Mouse (Mus musculus) heart, postnatal 0 days (tissue): ENCODE results near the gene Cd40. TPM values are rescaled to one million over a fixed set of nuclear protein-coding genes. Genes with fewer than 3 reads are reported as not detected.

Experiments used
- ATAC-seq: fragments of 200-750 bp; cut with Nextera tagmentation; 2 replicates; pipeline ENCODE4 v1.8.0; 2017; ENCODE audit warnings: low read depth, moderate number of reproducible peaks, moderate library complexity; ENCODE audit not compliant: insufficient read depth
- DNase-seq: peaks from one replicate; pipeline ENCODE4 v3.0.0-alpha.2; 2016; ENCODE audit warnings: low spot score
- H3K27ac ChIP-seq: fragments of 300-500 bp; sonication (generic); 2 replicates; pipeline ENCODE4 v1.5.1; 2014; ENCODE audit warnings: low read depth, mild to moderate bottlenecking
- H3K27me3 ChIP-seq: fragments of 300-500 bp; sonication (generic); 2 replicates; pipeline ENCODE4 v1.6.1; 2014; ENCODE audit warnings: low read length, mixed read lengths; ENCODE audit not compliant: control insufficient read depth, insufficient read depth
- H3K36me3 ChIP-seq: fragments of 300-500 bp; sonication (generic); replicated peaks from 2 replicates; pipeline ENCODE4 v1.6.1; 2014; ENCODE audit warnings: low read length, mixed read lengths; ENCODE audit not compliant: control insufficient read depth, insufficient read depth
- H3K4me1 ChIP-seq: fragments of 300-500 bp; sonication (generic); 2 replicates; pipeline ENCODE4 v1.6.1; 2014; ENCODE audit warnings: antibody characterized with exemption; ENCODE audit not compliant: control insufficient read depth, insufficient read depth
- H3K4me2 ChIP-seq: fragments of 300-500 bp; sonication (generic); 2 replicates; pipeline ENCODE4 v1.6.1; 2014; ENCODE audit warnings: low read depth, mild to moderate bottlenecking, low read length, moderate library complexity
- H3K4me3 ChIP-seq: fragments of 300-500 bp; sonication (generic); 2 replicates; pipeline ENCODE4 v1.5.1; 2014; ENCODE audit warnings: low read depth, low read length
- H3K9ac ChIP-seq: fragments of 300-500 bp; sonication (generic); replicated peaks from 2 replicates; pipeline ENCODE4 v1.6.1; 2014; ENCODE audit warnings: low read depth, low read length, mixed read lengths
- H3K9me3 ChIP-seq: fragments of 300-500 bp; sonication (generic); replicated peaks from 2 replicates; pipeline ENCODE4 v1.6.1; 2016; ENCODE audit warnings: low read length; ENCODE audit not compliant: control insufficient read depth
- CTCF ChIP-seq: IDR thresholded peaks from 2 replicates; pipeline ENCODE4 v1.5.1; 2016; ENCODE audit warnings: antibody characterized with exemption, control low read depth, low read depth
- EP300 ChIP-seq: IDR thresholded peaks from 2 replicates; pipeline ENCODE4 v1.6.1; 2016; ENCODE audit warnings: antibody characterized with exemption, low read depth
- WGBS: fragments of 180-500 bp; shearing (Covaris S2); extraction: QIAGEN DNeasy Blood & Tissue Kit; methylation state at CpG from one replicate; pipeline ENCODE4 v1.1.7; 2014; 5-methylcytosine and 5-hydroxymethylcytosine counted together
- polyA plus RNA-seq: library from polyadenylated mRNA; unstranded; fragments of >200 nt; fragmentation: Nextera tagmentation; extraction: Ambion mirVana; gene quantifications from 2 replicates; pipeline ENCODE4 v1.2.1, GENCODE M21; 2015
- total RNA-seq: library from RNA; depleted of rRNA; stranded (reverse); fragments of >200 nt; gene quantifications from 2 replicates; pipeline ENCODE4 v1.2.3, GENCODE M21; 2014; ENCODE audit warnings: low replicate concordance

Cd40 gene
- total and polyA plus RNA-seq, 2 experiments from 2014 or later, result 6.7 to 12.9 TPM

DNA sequence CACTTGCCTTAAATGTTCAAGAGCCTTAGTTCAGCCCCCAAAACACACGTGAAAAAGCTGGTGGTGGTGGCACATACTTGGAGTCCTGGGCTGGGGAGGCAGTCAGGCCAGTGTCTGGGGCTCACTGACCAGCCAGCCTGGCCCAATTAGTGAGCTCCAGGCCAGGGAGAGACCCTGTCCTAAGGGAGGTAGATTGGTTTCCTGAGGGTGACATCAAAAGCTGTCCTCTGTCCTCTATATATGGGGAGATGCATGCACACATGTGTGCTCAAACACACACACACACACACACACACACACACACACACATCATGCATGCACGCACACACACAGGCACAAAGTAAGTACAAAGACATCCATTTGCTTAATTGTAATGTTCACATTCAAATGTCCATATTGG is 11.7 kb upstream of the Cd40 start:
- 61% methylated on average over 2 of the region's 2 CpGs for WGBS
- Histone ChIP-seq H3K4me3 (no peak overlapping the region), H3K4me2 (no peak overlapping the region), H3K36me3 (no peaks in the 10 kb centered on the region), H3K27me3 (0 out of 2 replicates have a peak, but pooled peaks cover under 1% of the 10 kb centered on the region), H3K27ac (no peak overlapping the region), H3K4me1 (no peaks in the 10 kb centered on the region), H3K9ac (no peak overlapping the region), H3K9me3 (no peaks in the 10 kb centered on the region)
- ATAC-seq, result no peak
- no peak for TF ChIP-seq CTCF
- TF ChIP-seq EP300, result no peak
- no peak for DNase-seq

DNA sequence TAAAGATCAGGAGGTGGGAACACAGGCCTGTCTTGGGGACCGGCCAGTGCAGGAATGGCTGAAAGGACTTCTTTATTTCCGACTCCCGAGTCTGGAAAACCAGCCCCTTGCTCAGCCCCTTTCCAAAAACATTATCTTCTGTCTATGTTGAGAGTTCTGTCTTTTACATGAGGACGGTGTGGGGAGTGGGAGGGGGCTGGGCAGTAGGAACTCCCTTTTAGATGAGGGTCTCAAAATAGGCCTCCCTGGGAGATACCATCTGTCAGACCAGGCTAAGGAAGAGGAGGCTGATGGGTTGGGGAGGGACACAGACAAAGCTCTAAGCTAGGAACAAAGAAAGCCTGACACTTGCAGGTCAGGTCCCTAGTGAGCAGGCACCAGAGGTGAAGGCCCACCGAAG is 6.4 kb upstream of the Cd40 start:
- Histone ChIP-seq H3K4me2 (no peak overlapping the region), H3K36me3 (no peaks in the 10 kb centered on the region), H3K4me3 (no peak overlapping the region), H3K9ac (no peak overlapping the region), H3K4me1 (no peaks in the 10 kb centered on the region), H3K27me3 (0 out of 2 replicates have a peak, but pooled peaks cover 10% of the 10 kb centered on the region), H3K27ac (no peak overlapping the region), H3K9me3 (0 out of 2 replicates have a peak, but pooled peaks cover 4% of the 10 kb centered on the region)
- WGBS, result 50% methylated on average over 5 of the region's 5 CpGs
- DNase-seq, result no peak
- TF ChIP-seq EP300 (no peak), CTCF (no peak)
- no peak for ATAC-seq

DNA sequence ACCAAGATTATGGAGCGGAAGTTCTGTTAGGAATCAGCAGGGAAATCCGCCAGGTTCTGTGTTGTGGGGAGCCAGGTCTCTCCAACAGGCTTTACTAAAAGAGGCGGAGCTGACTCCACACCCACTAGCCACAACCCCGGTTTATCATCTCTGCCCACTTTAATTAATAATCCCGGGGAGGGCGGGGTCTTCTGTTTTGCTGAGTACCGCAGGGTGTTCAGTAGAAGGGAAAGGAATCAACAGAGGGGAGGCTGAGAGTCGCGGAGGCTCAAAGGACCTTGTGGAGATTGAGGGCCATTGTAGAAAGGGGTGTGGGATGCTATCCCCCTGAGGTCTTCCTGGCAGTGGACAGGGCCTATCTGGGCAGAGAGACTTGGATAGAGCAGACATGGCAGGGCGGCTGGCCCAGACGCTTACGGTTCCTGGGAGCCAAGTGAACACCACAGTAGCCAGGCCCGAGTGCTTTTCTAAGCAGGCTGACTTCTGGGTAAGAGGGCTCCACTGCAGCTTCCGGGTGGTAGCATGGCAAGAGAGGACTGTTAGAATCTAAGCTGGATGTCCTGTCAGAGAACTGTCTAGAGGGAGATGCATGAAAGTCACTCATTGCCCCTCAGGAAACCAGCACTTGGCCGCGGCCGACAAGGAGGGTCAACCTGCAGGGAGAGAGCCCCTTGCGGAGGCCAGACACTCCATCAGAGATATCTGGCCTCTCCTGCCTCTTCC is 4.4 kb upstream of the Cd40 start:
- 0 out of 2 replicates have a peak, but pooled peaks cover 21% of the 10 kb centered on the region for H3K27me3 ChIP-seq
- H3K27ac ChIP-seq, result no peak overlapping the region
- no peak overlapping the region for H3K4me2 ChIP-seq
- TF ChIP-seq CTCF, result no peak
- H3K9me3 ChIP-seq, result 0 out of 2 replicates have a peak, but pooled peaks cover 5% of the 10 kb centered on the region
- H3K4me3 ChIP-seq, result no peak overlapping the region
- ATAC-seq, result no peak
- H3K4me1 ChIP-seq, result peaks cover 7% of the 10 kb centered on the region
- WGBS, result 66% methylated on average over 18 of the region's 18 CpGs
- no peak for DNase-seq
- H3K36me3 ChIP-seq, result no peaks in the 10 kb centered on the region
- no peak overlapping the region for H3K9ac ChIP-seq

DNA sequence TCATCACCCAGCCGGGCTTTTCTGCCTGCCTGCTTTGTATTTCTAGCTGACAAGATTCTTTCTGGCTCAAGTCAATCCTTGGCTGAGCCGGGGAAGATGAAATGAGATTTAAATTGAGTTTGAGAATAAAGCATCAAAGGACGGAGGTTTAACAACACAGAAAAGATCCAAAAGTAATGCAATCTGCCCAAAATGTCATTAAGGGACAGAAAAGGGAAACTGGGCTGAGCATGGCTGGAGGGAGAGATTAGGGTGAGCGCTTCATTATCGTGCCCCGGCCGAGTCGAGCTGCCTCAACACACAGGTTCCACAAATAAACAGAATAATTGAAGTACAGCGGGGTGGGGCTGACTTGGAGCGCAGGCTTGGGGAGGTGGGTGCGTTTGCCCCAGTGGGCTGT is 3.9 kb upstream of the Cd40 start:
- peaks cover 21% of the 10 kb centered on the region; the same call in 1 of the 2 replicates for H3K27me3 ChIP-seq
- H3K9ac ChIP-seq, result no peak overlapping the region
- 36% methylated on average over 11 of the region's 11 CpGs for WGBS
- ATAC-seq (no peak), DNase-seq (no peak)
- no peak overlapping the region for H3K4me3 ChIP-seq
- peaks cover 7% of the 10 kb centered on the region for H3K4me1 ChIP-seq
- H3K9me3 ChIP-seq, result 0 out of 2 replicates have a peak, but pooled peaks cover 5% of the 10 kb centered on the region
- TF ChIP-seq CTCF, result no peak
- TF ChIP-seq EP300, result no peak
- no peaks in the 10 kb centered on the region for H3K36me3 ChIP-seq
- H3K27ac ChIP-seq, result no peak overlapping the region
- H3K4me2 ChIP-seq, result no peak overlapping the region

DNA sequence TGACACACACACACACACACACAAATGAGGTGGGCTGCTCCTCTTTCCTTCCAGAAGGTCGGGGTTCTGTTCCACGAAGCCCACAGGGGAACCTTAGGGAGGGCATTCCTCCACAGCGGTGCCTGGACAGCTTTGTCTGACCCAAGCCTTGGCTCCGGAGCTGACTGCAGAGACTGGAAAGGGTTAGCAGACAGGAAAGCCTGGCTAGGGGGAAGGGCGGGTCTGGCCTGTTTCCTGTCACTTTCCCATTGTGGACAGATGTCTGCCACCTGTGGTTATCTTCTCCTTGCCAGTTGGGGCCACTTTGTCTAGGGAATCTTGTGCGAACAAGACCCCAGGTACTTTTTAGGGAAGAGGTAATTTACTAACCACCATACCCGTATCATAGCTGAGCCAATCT is 478 bp downstream of the Cd40 start:
- ATAC-seq (peak; percentile 56; the same call in 1 of the 2 replicates), DNase-seq (no peak)
- TF ChIP-seq EP300 (no peak), CTCF (no peak)
- no peak overlapping the region for H3K27ac ChIP-seq
- no peaks in the 10 kb centered on the region for H3K36me3 ChIP-seq
- H3K4me3 ChIP-seq, result peak overlapping the region; percentile 37
- H3K4me2 ChIP-seq, result peak overlapping the region; percentile 62
- WGBS, result 2% methylated on average over 7 of the region's 7 CpGs
- 0 out of 2 replicates have a peak, but pooled peaks cover 5% of the 10 kb centered on the region for H3K9me3 ChIP-seq
- H3K4me1 ChIP-seq, result peaks cover 7% of the 10 kb centered on the region
- H3K9ac ChIP-seq, result no peak overlapping the region
- H3K27me3 ChIP-seq, result peaks cover 15% of the 10 kb centered on the region; the same call in 1 of the 2 replicates
